Mouse (Mus musculus) cerebellum, adult 2 months (tissue): Measurements from ENCODE around the gene Olfr1375.

Experiments
- CTCF ChIP-seq: fragments of 200-500 bp; IDR thresholded peaks from 2 replicates; pipeline ENCODE4 v1.5.1; 2011; ENCODE audit warnings: low read depth, mild to moderate bottlenecking, control low read depth, low read length, moderate library complexity, borderline replicate concordance; ENCODE audit not compliant: insufficient read depth
- POLR2A ChIP-seq: fragments of 200-500 bp; IDR thresholded peaks from 2 replicates; pipeline ENCODE4 v1.6.1; 2011; ENCODE audit warnings: low read length, control low read depth, borderline replicate concordance; ENCODE audit not compliant: insufficient read depth

DNA sequence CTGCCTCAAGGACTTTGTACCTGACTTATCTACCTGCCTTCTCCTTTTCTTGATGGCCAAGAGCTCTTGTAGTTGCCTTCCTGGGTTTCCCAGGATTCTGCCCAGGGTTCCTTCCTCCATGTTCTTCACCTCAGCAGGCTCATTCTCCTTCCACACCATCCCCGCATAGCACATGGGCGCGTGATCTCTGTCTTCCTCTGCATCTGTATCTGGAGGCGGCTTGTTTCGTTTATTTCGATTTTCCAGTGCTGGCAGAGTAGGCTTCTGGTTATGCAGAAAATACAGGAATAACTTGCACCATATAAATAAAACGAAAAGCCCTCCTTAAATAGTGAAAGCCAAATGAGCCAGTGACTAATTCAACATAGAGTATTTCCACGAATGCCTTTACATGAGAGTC lies 15.9 kb downstream of the Olfr1375 start:
- no peak for TF ChIP-seq CTCF
- TF ChIP-seq POLR2A: no peak
